Mouse (Mus musculus): Measurements from ENCODE around the gene Sesn2. TPM values are rescaled to one million over a fixed set of nuclear protein-coding genes. Genes with fewer than 3 reads are reported as not detected.

Sesn2 gene
- total RNA-seq, 2 experiments from 2014 or later, result 2.9 to 3.4 TPM

GRCm38 (mm10) chr4:132515369-132516155, 5.3 kb upstream of the Sesn2 start:
- peak; percentile 84 for ATAC-seq (replicated peaks; ENCODE audit: poor library complexity, severe bottlenecking)

GRCm38 (mm10) chr4:132514555-132515135, 4.3 kb upstream of the Sesn2 start:
- ATAC-seq (replicated peaks; ENCODE audit: poor library complexity, severe bottlenecking), result peak; percentile 22

DNA sequence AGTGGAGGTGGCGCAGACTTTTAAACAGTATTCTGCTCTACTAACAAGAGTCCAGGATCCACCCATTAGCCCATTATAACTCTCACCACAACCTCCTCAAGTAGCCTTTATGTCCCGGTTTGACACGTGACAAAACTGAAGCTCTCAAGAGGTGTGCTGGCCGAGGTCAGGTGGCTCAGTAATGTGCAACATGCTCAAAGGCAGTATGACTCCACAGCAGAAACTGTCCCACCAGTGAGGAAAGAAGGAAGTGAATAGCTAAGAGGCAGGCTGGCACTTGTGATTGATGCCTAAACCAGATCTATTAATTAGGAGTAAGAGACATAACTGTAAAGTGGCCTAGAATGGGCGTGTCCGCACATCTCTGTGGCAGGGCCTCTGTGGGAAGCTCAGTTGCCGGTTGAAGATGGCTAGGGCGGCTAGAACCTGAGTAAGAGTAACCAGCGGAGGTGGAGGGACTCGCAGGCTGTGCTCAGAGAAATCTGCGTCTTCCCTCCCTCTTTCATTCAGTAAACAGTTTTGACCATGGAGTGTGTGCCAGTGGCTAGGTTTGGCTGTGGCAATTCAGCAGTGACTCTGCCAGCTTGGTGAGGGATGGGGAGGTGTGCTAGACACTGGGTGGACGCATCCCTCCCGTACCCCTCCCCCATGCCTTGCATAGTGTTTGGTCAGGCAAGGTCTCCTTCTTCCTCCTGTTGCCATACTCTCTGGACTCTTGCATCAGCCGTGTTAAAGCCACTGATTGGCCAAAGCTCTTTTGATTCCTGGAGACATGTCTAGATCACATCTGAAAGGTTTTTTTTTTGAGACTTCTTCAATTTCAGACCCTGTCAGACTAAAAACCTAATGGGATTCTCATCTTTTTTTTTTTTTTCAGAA, 3.3 kb upstream of the Sesn2 start:
- peak; percentile 12 for ATAC-seq (replicated peaks; ENCODE audit: poor library complexity, severe bottlenecking)

DNA sequence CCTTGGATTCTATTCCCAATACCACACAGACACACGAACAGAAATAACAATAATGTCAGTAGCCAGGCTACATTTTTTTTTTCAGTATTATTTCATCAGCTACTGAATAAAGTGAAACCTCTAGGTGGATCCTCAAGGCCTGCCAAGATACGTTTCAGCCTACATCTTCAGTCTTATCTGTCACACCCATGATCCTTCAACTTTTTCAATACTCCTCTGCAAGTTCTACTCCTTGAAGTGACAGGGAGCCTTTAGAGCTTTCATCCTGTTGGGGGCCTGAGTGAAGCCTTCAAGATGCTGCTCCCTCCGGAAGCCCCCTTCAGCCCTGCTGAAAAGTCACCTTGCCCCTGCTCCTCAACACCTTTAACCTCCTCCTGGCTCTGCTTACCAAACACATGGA, 1.8 kb upstream of the Sesn2 start:
- no peak for ATAC-seq (replicated peaks; ENCODE audit: poor library complexity, severe bottlenecking)

DNA sequence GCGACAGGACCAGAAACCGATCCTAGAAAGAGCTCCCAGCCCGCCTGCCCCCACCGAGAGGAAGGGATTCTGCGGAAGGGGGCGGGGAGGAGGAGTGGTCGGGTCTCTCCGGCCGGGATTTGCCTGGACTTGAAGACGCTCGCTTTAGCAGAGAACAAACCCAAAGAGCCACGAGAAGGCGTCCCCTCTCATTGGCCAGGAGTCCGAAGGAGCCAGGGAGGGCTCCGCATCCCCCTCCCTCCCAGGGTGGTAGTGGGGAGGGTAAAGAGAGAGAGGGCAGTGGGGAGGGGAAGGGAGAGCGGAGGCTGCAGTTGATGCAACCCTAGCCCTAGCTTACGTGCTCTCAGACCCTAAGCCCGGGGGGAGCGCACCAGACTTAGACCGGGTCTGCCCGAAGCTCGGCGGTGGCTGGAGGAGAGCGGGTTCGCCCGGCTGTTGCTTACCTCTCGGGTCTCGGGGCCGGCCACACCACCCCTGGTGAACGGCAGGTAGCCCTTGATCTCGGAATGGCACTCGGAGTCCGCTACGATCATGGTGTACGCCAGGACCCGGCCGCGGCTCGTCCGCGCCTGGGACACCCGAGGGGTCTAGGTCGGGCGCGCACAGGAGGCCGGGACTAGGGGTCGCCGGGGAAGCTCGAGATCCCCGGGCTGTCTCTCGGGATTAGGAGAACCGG, 542 bp downstream of the Sesn2 start:
- peak; percentile 47 for ATAC-seq (replicated peaks; ENCODE audit: poor library complexity, severe bottlenecking)

DNA sequence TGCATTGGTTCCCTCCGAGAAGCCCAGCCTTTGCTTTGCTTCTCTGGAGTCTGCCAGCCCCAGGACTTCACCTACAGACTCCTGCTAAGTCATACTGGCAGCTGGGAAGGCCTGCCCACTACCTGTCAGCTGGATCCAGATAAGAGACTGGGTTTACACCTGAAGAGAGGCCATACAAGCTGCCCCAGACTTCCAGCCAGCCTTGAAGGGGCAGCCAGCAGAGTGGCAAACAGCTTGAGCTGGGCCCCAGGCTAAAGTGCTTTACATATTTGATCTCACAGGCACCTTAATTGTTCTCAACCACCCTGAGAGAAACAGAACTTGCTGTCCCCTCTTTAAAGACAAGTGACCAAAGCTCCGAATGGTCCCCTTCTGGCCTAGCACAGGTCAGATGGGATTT, 3.1 kb downstream of the Sesn2 start:
- no peak for ATAC-seq (replicated peaks; ENCODE audit: poor library complexity, severe bottlenecking)

- no peak for ATAC-seq (replicated peaks; ENCODE audit: poor library complexity, severe bottlenecking)
These were observed 4.1 kb downstream of the Sesn2 start for GRCm38 (mm10) chr4:132506250-132506649.

DNA sequence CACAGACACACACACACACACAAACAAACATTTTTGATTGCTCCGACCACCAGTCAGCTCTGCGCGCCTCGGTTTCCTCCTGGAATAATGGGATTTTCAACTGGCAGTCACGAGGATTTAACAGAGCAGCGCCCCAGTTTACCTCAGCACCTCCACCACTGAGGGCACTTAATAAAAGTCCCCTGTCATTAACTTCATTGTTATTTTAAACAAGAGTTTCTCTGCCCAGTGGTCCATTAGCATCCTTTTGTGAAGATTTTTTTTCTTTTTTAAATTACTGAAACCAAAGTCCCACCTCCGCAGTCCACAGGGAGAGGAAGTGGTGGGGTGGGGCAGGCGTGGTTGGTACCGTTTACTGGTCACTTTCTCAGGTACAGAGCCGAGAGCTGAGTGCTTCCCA, 4.5 kb downstream of the Sesn2 start:
- no peak for ATAC-seq (replicated peaks; ENCODE audit: poor library complexity, severe bottlenecking)

DNA sequence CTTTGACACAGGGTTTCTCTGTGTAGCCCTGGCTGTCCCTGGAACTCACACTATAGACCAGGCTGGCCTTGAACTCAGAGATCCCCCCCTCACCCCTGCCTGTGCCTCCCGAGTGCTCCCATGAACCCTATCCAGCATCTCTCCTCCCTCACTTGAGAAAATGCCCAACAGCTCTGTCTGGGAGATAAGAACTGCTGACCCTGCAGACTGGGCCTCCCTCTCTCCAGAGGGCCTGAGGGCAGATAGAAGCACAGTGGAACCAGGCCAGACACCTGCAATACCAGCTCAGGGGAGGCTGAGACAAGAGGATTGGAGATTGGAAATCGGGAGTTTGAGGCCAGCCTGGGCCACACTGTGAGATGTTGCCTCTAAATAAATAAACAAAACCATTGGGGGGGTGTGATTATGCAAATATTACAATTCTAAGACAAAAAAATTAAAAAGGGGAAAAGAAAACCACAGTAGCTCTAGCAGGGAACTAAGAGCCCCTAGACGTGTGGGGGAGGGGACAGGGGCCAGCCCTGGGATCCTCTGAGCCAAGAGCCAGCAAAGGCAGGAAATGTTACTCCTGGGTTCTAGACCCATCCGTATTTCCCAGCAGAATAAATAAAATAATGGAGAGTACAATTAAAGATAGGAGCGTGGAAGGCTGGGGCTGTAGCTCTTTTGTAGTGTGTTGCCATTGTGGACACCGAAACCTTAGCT, 5.1 kb downstream of the Sesn2 start:
- 0 out of 2 replicates have a peak, but pooled peaks have one; percentile 15 for ATAC-seq (replicated peaks; ENCODE audit: poor library complexity, severe bottlenecking)

- no peak for ATAC-seq (replicated peaks; ENCODE audit: poor library complexity, severe bottlenecking)
These were observed 7.0 kb downstream of the Sesn2 start for GRCm38 (mm10) chr4:132503344-132503743.

GRCm38 (mm10) chr4:132501639-132502038, 8.7 kb downstream of the Sesn2 start:
- ATAC-seq (replicated peaks; ENCODE audit: poor library complexity, severe bottlenecking), result no peak

GRCm38 (mm10) chr4:132494271-132494918, 15.9 kb downstream of the Sesn2 start:
- peak; percentile 93 for ATAC-seq (replicated peaks; ENCODE audit: poor library complexity, severe bottlenecking)

- ATAC-seq (replicated peaks; ENCODE audit: poor library complexity, severe bottlenecking), result no peak
These were observed 17.9 kb downstream of the Sesn2 start for GRCm38 (mm10) chr4:132492178-132493060.

DNA sequence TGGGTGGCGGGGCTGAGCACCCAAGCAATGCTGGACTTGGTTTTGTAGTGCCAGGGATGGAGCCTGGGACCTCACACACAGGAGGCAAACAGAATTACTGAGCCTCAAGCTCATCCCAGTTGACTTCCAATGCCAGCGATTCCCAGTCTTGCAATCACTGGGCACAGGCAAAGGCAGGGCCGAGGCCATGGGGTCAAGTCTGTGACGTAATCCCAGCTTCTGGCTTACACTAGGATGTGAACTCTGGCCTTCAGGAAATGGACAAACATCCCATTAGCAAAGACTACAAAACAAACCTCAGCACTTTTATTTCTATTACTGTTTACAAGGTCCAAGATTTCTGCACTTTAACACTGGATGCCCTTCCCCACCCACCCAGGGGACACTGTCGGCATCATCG, 18.6 kb downstream of the Sesn2 start:
- ATAC-seq (replicated peaks; ENCODE audit: poor library complexity, severe bottlenecking), result no peak

DNA sequence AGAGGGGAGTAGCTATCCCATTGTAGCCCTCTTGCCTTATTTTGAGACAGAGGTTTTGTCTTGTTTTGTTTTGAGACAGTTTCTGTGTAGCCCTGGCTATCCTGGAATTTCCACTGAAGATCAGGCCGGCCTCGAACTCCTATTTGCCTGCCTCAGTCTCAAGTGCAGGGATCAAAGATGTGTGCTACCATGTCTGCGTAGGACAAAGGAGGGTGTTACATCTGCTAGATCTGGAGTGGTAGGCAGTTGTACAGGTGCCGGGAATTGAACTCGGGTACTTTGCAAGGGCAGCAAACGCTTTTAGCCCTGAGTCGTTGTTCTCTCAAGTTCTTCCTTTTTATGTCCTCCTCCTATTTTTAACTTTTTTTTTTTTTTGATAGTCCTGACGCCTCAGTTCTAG, 19.2 kb downstream of the Sesn2 start:
- no peak for ATAC-seq (replicated peaks; ENCODE audit: poor library complexity, severe bottlenecking)

GRCm38 (mm10) chr4:132490273-132491010, 19.9 kb downstream of the Sesn2 start:
- peak; percentile 41 for ATAC-seq (replicated peaks; ENCODE audit: poor library complexity, severe bottlenecking)

GRCm38 (mm10) chr4:132488976-132489375, 21.3 kb downstream of the Sesn2 start:
- no peak for ATAC-seq (replicated peaks; ENCODE audit: poor library complexity, severe bottlenecking)

DNA sequence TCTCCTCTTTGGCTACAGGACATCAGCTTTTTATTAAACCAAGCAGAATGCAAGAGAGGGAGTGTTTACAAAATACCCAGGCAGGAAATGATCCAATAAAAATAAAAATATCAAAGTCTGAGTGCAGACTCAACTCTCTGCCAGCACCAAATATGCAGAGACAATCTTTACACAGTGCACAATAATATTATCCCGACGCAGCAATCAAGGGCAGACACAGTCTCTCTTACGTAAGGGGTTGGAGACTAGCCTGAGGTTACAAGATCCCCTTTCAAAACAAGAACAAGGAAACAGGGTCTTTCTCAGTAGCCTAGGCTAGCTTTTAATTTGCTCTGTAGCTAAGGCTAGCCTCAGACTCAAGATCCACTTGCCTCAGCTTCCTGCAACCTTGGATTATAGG, 21.8 kb downstream of the Sesn2 start:
- peak; percentile 35; the same call in 1 of the 2 replicates for ATAC-seq (replicated peaks; ENCODE audit: poor library complexity, severe bottlenecking)
